Mouse (Mus musculus) cerebellum, adult 18-20 months (tissue): ENCODE results near the gene Syt12.
"Not testable (repeated sequence)": the region's sequence is repeated elsewhere in the genome, so short reads cannot be mapped to it uniquely, and the experiment has no call there.

Experiments used
- DNase-seq, 2 experiments: peaks; one replicate each; pipeline ENCODE4 v3.0.0; 2021

Gene Syt12

GRCm38 (mm10) chr19:4487877-4488276 lies 10.6 kb upstream of the Syt12 start:
- no peak for DNase-seq

- no peak for DNase-seq
These were observed 7.8 kb upstream of the Syt12 start for GRCm38 (mm10) chr19:4485006-4485405.

GRCm38 (mm10) chr19:4482111-4482859 lies 5.0 kb upstream of the Syt12 start:
- DNase-seq, result peak; percentile 63 to 69

- peak; percentile 60 to 75 for DNase-seq
These were observed 4.1 kb upstream of the Syt12 start for GRCm38 (mm10) chr19:4481326-4481725.

GRCm38 (mm10) chr19:4480041-4480440 lies 2.8 kb upstream of the Syt12 start:
- DNase-seq, result peak; percentile 74 to 76

GRCm38 (mm10) chr19:4478190-4478516 lies 906 bp upstream of the Syt12 start:
- no peak for DNase-seq

GRCm38 (mm10) chr19:4476601-4477257 lies 518 bp downstream of the Syt12 start:
- DNase-seq, result peak; percentile 77 to 89

- peak in 1 of 2 experiments; percentile 55 for DNase-seq
These were observed 1.9 kb downstream of the Syt12 start for GRCm38 (mm10) chr19:4475224-4475925.

GRCm38 (mm10) chr19:4474739-4475138 lies 2.5 kb downstream of the Syt12 start:
- DNase-seq, result no peak

- peak in 1 of 2 experiments; percentile 55 for DNase-seq
These were observed 3.7 kb downstream of the Syt12 start for GRCm38 (mm10) chr19:4473549-4473948.

GRCm38 (mm10) chr19:4468363-4468762 lies 8.9 kb downstream of the Syt12 start:
- peak; percentile 59 to 72 for DNase-seq

GRCm38 (mm10) chr19:4464666-4465065 lies 12.6 kb downstream of the Syt12 start:
- no peak for DNase-seq

GRCm38 (mm10) chr19:4461981-4462380 lies 15.3 kb downstream of the Syt12 start:
- no peak for DNase-seq

- peak; percentile 72 to 77 for DNase-seq
These were observed 21.0 kb downstream of the Syt12 start for GRCm38 (mm10) chr19:4456227-4456626.

GRCm38 (mm10) chr19:4455071-4455800 lies 22.0 kb downstream of the Syt12 start:
- no peak for DNase-seq

- not testable (repeated sequence) for DNase-seq
These were observed 23.2 kb downstream of the Syt12 start for GRCm38 (mm10) chr19:4454040-4454439.

GRCm38 (mm10) chr19:4452525-4452924 lies 24.7 kb downstream of the Syt12 start:
- no peak for DNase-seq

GRCm38 (mm10) chr19:4451965-4452364 lies 25.3 kb downstream of the Syt12 start:
- DNase-seq, result no peak

- DNase-seq, result no peak
These were observed 26.1 kb downstream of the Syt12 start for GRCm38 (mm10) chr19:4451098-4451497.

GRCm38 (mm10) chr19:4450666-4451065 lies 26.6 kb downstream of the Syt12 start:
- no peak for DNase-seq

GRCm38 (mm10) chr19:4449230-4449629 lies 28.0 kb downstream of the Syt12 start:
- DNase-seq, result no peak

GRCm38 (mm10) chr19:4447445-4447844 lies 29.8 kb downstream of the Syt12 start:
- DNase-seq, result no peak
